Mouse (Mus musculus): ENCODE measurements around the gene Cebpb.

DNA sequence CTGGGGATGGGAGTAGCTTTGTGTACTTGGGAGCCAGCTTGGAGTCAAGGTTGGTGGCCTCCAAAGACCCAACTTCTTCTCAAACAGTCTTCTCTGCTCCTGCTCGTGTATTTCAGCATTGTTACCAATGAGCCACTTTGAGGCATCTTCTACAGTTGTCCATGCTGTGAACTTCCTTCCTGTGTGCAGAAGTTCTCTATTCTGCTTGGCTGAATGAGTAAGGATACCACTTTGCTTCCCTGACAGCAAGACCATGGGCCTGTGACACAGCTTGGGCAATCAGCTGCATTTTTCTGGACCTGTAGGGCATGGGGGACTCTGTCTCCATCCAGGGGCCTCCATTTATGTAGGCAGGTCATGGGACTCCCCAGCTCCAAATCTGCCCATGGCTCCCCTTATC lies 28.5 kb downstream of the Cebpb start:
- TF ChIP-seq GATA1 (IDR thresholded peaks at IDR 0.05; ENCODE audit: low read length) (no peak), TAL1 (IDR thresholded peaks at IDR 0.05; ENCODE audit: low read length) (no peak)

Measured in erythroblast, embryonic 14.5 days (primary cell).